Mouse (Mus musculus): ENCODE measurements around the gene Sync. TPM values are rescaled to one million over a fixed set of nuclear protein-coding genes. Genes with fewer than 3 reads are reported as not detected.

Sync gene
- polyA plus RNA-seq, 1 experiment from 2014 or later: 1.1 TPM

DNA sequence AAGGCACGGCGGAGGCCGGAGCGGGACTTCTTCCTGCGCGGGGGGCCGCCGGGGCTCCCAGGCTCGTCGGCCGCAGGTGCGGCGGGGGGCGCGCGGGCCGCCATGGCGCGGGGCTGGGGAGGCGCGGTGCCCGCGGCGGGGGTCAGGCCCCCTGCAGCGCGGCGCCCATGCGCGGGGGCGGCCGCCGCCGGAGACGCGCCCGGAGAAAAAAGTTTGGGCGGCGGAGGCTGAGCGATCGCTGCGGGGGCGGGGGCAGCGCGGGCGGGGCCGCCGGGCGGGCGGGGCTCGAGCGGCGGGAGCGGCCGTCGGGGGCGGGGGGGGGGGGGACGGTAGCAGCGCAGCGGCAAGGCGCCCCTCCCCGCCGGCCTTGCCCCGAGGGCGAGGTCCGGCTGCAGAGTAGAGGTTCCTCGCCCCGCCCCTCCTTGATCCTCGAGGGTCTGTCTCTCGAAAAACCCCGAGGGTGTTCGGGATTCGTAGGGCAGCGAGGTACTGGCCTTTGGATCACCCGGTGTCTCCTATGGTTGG lies 39.1 kb upstream of the Sync start:
- peak overlapping the region; percentile 52 for H3K4me3 ChIP-seq
- H3K4me1 ChIP-seq: peaks cover 11% of the 10 kb centered on the region
- H3K27me3 ChIP-seq: peaks cover 74% of the 10 kb centered on the region
- WGBS: under 1% methylated on average over 33 of the region's 74 CpGs
- H3K9ac ChIP-seq: peak overlapping the region; percentile 59
- no peaks in the 10 kb centered on the region for H3K36me3 ChIP-seq
- no peaks in the 10 kb centered on the region for H3K9me3 ChIP-seq
- H3K4me2 ChIP-seq (replicated peaks): peak overlapping the region; percentile 94
- no peak overlapping the region for H3K27ac ChIP-seq
- ATAC-seq (ENCODE audit: insufficient number of reproducible peaks, insufficient read depth, low FRiP score, low TSS enrichment): no peak

- Histone ChIP-seq H3K9ac (no peak overlapping the region), H3K4me3 (no peak overlapping the region), H3K36me3 (no peaks in the 10 kb centered on the region), H3K27me3 (peaks cover 74% of the 10 kb centered on the region), H3K9me3 (no peaks in the 10 kb centered on the region), H3K4me2 (replicated peaks) (no peak overlapping the region), H3K4me1 (peaks cover 11% of the 10 kb centered on the region), H3K27ac (no peak overlapping the region)
- ATAC-seq (ENCODE audit: insufficient number of reproducible peaks, insufficient read depth, low FRiP score, low TSS enrichment): no peak
- 15% methylated on average over 7 of the region's 7 CpGs for WGBS
Measured at GRCm38 (mm10) chr4:129249288-129249687, 38.1 kb upstream of the Sync start.

DNA sequence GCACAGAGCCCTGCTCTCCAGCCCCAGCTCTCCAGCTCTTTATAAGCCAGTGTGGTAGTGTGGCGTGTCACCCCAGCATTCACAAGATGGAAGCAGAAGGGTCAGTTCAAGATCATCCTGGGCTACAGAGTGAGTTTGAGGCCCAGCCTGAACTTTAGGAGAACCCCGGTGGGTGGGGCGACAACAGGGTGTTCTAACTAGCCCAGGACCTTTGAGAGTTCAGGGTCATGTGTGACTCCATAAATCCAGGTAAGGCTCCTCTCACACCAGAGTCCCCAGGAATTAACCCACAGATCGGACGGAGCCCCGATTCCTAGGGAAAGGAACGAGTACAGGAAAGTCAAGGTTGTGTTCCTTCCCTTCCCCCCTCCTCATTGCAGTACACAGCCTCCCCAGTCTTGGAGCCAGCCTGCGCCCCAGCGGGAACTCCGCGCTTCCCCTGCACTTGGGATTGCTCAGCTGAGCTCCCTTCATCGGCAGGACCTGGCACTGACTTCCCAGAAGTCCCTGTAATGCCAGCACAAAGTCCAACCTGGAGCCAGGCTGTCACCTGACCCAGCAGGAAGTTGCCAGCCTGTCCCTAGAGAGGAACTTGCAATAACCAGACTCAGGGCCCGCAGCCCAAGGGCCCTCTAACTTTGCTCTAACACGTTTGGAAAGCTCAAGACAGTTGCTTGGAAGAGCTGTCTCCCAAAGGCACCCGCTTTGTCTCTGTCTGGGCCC lies 36.5 kb upstream of the Sync start:
- Histone ChIP-seq H3K4me1 (peaks cover 11% of the 10 kb centered on the region), H3K27me3 (peaks cover 62% of the 10 kb centered on the region), H3K4me2 (replicated peaks) (peak overlapping the region; percentile 28), H3K27ac (no peak overlapping the region), H3K9me3 (no peaks in the 10 kb centered on the region), H3K9ac (no peak overlapping the region), H3K4me3 (no peak overlapping the region), H3K36me3 (no peaks in the 10 kb centered on the region)
- 19% methylated on average over 15 of the region's 15 CpGs for WGBS
- ATAC-seq (ENCODE audit: insufficient number of reproducible peaks, insufficient read depth, low FRiP score, low TSS enrichment): no peak

DNA sequence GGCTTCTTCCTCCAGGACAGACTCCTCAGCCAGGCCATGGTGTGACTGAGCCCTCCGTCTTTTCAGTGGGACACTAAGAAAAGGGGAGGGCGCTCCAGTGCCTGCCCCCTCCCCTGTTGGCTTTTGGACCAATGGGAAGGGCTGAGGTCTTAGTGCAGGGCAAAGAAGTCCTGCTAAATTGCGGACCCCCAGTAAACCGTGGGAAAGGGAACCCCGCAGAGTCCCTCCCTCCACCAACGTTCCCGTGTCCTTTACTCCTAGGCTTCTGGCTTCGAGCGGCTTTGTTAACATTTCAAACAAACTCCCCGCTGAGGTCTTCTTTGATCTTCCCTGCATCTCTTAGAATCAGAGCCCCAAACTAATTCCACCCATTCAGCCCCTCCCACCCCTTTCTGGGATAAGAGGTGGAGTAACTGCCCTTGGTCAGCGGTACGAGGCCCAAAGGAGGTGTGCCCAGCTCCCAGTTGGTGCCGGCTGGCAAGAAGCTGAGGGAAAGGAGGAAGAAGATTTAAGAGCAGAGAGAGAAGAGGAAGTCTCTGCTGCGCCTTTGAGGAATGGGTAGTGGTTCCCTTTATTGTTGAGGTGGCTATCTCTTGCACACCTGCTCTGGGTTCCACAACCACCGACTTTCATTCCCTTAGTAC lies 35.8 kb upstream of the Sync start:
- no peaks in the 10 kb centered on the region for H3K9me3 ChIP-seq
- H3K4me2 ChIP-seq (replicated peaks): peak overlapping the region; percentile 28
- no peaks in the 10 kb centered on the region for H3K36me3 ChIP-seq
- no peak overlapping the region for H3K9ac ChIP-seq
- ATAC-seq (ENCODE audit: insufficient number of reproducible peaks, insufficient read depth, low FRiP score, low TSS enrichment): no peak
- H3K27me3 ChIP-seq: peaks cover 55% of the 10 kb centered on the region
- peaks cover 15% of the 10 kb centered on the region for H3K4me1 ChIP-seq
- no peak overlapping the region for H3K27ac ChIP-seq
- WGBS: 9% methylated on average over 15 of the region's 15 CpGs
- H3K4me3 ChIP-seq: no peak overlapping the region

DNA sequence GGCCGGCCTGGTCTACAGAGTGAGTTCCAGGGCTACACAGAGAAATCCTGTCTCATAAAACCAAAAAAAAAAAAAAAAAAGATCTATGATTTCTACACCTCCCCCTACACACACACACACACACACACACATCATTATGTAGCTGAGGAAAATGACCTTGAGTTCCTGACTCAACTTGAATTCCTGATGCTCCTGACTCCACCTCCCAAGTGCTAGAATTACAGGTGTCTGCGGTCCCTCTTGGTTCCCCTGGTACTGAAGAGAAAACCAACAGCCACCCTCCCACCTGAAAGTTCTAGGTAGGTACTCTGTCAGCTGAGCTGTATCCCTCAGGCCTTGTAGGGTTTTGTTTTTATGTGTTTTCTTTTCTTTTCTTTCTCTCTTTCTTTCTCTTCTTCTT lies 34.9 kb upstream of the Sync start:
- Histone ChIP-seq H3K4me2 (replicated peaks) (no peak overlapping the region), H3K27ac (no peak overlapping the region), H3K36me3 (no peaks in the 10 kb centered on the region), H3K9ac (no peak overlapping the region), H3K9me3 (no peaks in the 10 kb centered on the region), H3K27me3 (peaks cover 46% of the 10 kb centered on the region), H3K4me3 (no peak overlapping the region), H3K4me1 (peaks cover 18% of the 10 kb centered on the region)
- ATAC-seq (ENCODE audit: insufficient number of reproducible peaks, insufficient read depth, low FRiP score, low TSS enrichment): no peak
- WGBS: 74% methylated on average over 2 of the region's 2 CpGs

- 84% methylated on average over 3 of the region's 3 CpGs for WGBS
- no peak overlapping the region for H3K27ac ChIP-seq
- H3K9me3 ChIP-seq: no peaks in the 10 kb centered on the region
- peaks cover 18% of the 10 kb centered on the region for H3K4me1 ChIP-seq
- no peak overlapping the region for H3K4me2 ChIP-seq (replicated peaks)
- no peaks in the 10 kb centered on the region for H3K36me3 ChIP-seq
- ATAC-seq (ENCODE audit: insufficient number of reproducible peaks, insufficient read depth, low FRiP score, low TSS enrichment): no peak
- H3K9ac ChIP-seq: no peak overlapping the region
- H3K27me3 ChIP-seq: peaks cover 26% of the 10 kb centered on the region
- H3K4me3 ChIP-seq: no peak overlapping the region
Measured at GRCm38 (mm10) chr4:129254571-129254970, 32.8 kb upstream of the Sync start.

DNA sequence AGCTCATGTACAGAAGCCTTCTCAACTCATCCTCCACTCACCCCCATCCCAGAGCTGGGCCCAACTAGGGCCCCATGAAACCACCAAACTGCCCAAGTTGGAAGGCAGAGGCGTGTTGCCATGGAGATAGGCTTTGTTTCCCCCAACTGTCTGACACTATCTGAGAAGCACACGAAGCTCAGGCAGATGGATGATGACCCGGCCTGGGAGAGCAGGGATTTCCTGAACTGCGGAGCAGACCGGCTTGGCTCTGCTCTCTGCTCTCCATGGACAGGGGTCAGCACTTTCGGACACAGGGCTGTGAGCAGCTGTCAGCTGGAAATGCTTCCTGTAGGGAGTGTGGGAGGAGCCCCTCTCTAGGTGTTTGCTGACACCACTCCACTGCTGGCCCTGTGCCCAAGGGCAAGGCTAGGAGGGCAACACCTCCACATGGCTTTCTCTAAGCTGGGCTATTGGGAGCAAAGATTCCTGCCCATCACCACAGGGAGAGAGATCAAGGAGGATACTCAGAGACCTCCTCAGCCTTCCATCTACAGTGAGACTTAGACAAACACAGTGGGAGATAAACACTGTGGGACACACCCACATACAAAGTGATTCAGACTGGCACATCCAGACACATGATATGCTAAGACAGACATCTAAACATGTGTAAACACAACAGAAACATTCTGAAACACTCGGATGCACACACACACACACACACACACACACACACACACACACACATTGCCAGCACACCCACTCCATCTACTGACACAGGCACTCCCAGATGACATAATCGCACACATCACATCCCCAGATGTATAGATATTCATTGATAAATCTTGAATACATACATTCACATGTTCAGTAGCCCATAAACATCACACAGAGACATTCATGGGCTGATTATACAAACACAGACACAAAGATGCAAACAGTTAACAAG lies 30.7 kb upstream of the Sync start:
- H3K4me1 ChIP-seq: peaks cover 19% of the 10 kb centered on the region
- H3K27ac ChIP-seq: no peak overlapping the region
- H3K9ac ChIP-seq: no peak overlapping the region
- H3K4me3 ChIP-seq: no peak overlapping the region
- no peaks in the 10 kb centered on the region for H3K9me3 ChIP-seq
- H3K36me3 ChIP-seq: no peaks in the 10 kb centered on the region
- peaks cover 5% of the 10 kb centered on the region for H3K27me3 ChIP-seq
- 30% methylated on average over 8 of the region's 8 CpGs for WGBS
- 0 out of 2 replicates have a peak, but pooled peaks have one; percentile 48 for ATAC-seq (ENCODE audit: insufficient number of reproducible peaks, insufficient read depth, low FRiP score, low TSS enrichment)
- H3K4me2 ChIP-seq (replicated peaks): no peak overlapping the region

DNA sequence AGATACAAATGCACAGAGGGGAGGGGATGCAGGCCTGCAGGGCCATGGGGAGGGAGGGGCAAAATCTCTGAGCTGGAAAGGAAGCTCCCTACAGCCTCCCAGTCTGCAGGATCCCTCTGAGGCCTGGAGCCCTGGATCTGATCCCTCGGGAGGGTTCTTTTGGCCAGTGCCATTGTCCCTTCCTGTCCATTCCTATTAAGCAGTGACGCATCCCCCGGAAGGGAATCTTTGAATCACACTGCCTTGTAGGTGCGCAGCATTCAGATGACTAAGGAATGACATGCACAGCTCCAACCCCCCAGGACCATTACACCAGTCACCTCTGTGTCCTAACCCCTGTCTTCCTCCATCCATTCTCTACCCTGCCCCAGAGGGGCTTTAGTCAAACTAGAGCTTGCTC lies 28.3 kb upstream of the Sync start:
- no peak overlapping the region for H3K9ac ChIP-seq
- no peak overlapping the region for H3K4me3 ChIP-seq
- H3K4me2 ChIP-seq (replicated peaks): no peak overlapping the region
- no peaks in the 10 kb centered on the region for H3K9me3 ChIP-seq
- H3K4me1 ChIP-seq: peaks cover 29% of the 10 kb centered on the region
- ATAC-seq (ENCODE audit: insufficient number of reproducible peaks, insufficient read depth, low FRiP score, low TSS enrichment): no peak
- 58% methylated on average over 4 of the region's 4 CpGs for WGBS
- no peak overlapping the region for H3K27ac ChIP-seq
- H3K27me3 ChIP-seq: no peaks in the 10 kb centered on the region
- no peaks in the 10 kb centered on the region for H3K36me3 ChIP-seq

GRCm38 (mm10) chr4:129260678-129261077 lies 26.7 kb upstream of the Sync start:
- Histone ChIP-seq H3K4me3 (no peak overlapping the region), H3K36me3 (no peaks in the 10 kb centered on the region), H3K9ac (no peak overlapping the region), H3K4me1 (peaks cover 29% of the 10 kb centered on the region), H3K4me2 (replicated peaks) (peak overlapping the region; percentile 13; the same call in 1 of the 2 replicates), H3K27ac (0 out of 2 replicates have a peak overlapping the region, but pooled peaks have one; percentile 46), H3K9me3 (no peaks in the 10 kb centered on the region), H3K27me3 (no peaks in the 10 kb centered on the region)
- ATAC-seq (ENCODE audit: insufficient number of reproducible peaks, insufficient read depth, low FRiP score, low TSS enrichment): no peak
- 17% methylated on average over 6 of the region's 6 CpGs for WGBS

DNA sequence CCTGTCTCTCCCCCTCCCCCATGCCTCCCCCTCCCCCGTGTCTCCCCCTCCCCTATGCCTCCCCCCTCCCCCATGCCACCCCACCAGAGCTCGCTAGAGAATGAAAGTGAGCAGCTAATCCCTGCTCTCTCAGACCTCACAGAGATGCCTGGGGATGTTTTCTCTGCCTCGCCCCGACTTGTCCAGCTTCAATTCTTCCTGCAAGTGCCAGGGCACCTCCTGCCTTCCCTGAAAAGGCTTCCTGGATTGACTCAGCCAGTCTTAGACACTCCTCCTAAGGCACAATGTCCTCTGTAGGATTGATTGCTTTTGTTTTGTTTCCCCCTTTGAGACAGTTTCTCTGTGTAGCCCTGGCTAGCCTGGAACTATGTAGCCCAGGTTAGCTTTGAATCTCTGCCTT lies 26.2 kb upstream of the Sync start, which contains the start of gene C77080:
Gene C77080, minus strand, starts transcription at position 209 of the 400 bp plus-strand sequence.
- Histone ChIP-seq H3K4me2 (replicated peaks) (peak within 1 kb of the TSS; percentile 13; the same call in 1 of the 2 replicates), H3K27ac (0 out of 2 replicates have a peak within 1 kb of the TSS, but pooled peaks have one; percentile 46), H3K4me3 (no peak within 1 kb of the TSS), H3K4me1 (peaks cover 29% of the 10 kb centered on the region), H3K9me3 (no peaks in the 10 kb centered on the region), H3K27me3 (no peaks in the 10 kb centered on the region), H3K9ac (no peak within 1 kb of the TSS), H3K36me3 (no peaks in the 10 kb centered on the region)
- 6% methylated on average over 3 of the region's 4 CpGs for WGBS
- ATAC-seq (ENCODE audit: insufficient number of reproducible peaks, insufficient read depth, low FRiP score, low TSS enrichment): no peak
